Mouse (Mus musculus) thymus, adult 2 months (tissue): ENCODE data around the gene Hs6st3.

Experiments used
- CTCF ChIP-seq: fragments of 200-500 bp; IDR thresholded peaks from 2 replicates; pipeline ENCODE4 v1.5.1; 2012; ENCODE audit warnings: mild to moderate bottlenecking, control low read depth, low read length, moderate library complexity, borderline replicate concordance; ENCODE audit not compliant: control insufficient read depth, poor library complexity, insufficient read depth; ENCODE audit errors: extremely low read depth
- POLR2A ChIP-seq: fragments of 200-500 bp; IDR thresholded peaks from 2 replicates; pipeline ENCODE4 v1.6.1; 2012; ENCODE audit warnings: mild to moderate bottlenecking, low read length, control low read depth, moderate library complexity; ENCODE audit not compliant: control insufficient read depth, poor library complexity, insufficient read depth; ENCODE audit errors: extremely low read depth

DNA sequence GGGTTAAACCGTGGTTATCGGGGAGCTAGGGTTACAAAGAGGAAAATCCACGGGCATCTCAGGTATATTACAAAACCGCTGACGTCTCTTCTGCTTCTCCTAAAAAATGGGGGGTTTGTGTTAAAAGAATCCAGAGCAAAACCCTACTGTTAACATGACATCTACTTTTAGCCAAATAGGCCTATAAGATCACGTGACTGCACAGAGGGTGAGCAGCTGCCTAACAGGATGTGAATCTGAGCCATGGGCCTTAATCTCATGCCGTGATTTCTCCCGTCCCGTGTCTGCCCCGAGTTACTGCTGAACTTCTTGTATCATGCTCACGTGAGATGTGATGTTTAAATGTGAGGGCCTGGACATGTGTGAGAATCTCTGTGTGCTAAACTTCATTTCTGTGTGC lies 540.4 kb downstream of the Hs6st3 start:
- no peak for TF ChIP-seq POLR2A
- TF ChIP-seq CTCF: no peak
